Mouse (Mus musculus) hindbrain, embryonic 14.5 days (tissue): Measurements from ENCODE around the gene Vps52. TPM values are rescaled to one million over a fixed set of nuclear protein-coding genes. Genes with fewer than 3 reads are reported as not detected.
"Not testable (repeated sequence)": the region's sequence is repeated elsewhere in the genome, so short reads cannot be mapped to it uniquely, and the experiment has no call there.

Source experiments
- ATAC-seq: fragments of 200-750 bp; cut with Nextera tagmentation; 2 replicates; pipeline ENCODE4 v1.8.0; 2017; ENCODE audit warnings: moderate number of reproducible peaks, mild to moderate bottlenecking, moderate TSS enrichment, moderate library complexity; ENCODE audit not compliant: low FRiP score
- DNase-seq: peaks from one replicate; pipeline ENCODE4 v3.0.0-alpha.2; 2015; ENCODE audit warnings: low spot score
- H3K27ac ChIP-seq: fragments of 300-500 bp; sonication (generic); 2 replicates; pipeline ENCODE4 v1.5.1; 2014; ENCODE audit warnings: mild to moderate bottlenecking, moderate library complexity
- H3K27me3 ChIP-seq: fragments of 300-500 bp; sonication (generic); 2 replicates; pipeline ENCODE4 v1.6.1; 2014; ENCODE audit warnings: mild to moderate bottlenecking, low read length, mixed read lengths; ENCODE audit not compliant: control insufficient read depth, insufficient read depth
- H3K36me3 ChIP-seq: fragments of 300-500 bp; sonication (generic); replicated peaks from 2 replicates; pipeline ENCODE4 v1.6.1; 2014; ENCODE audit not compliant: control insufficient read depth, insufficient read depth
- H3K4me1 ChIP-seq: fragments of 300-500 bp; sonication (generic); replicated peaks from 2 replicates; pipeline ENCODE4 v1.6.1; 2014; ENCODE audit warnings: antibody characterized with exemption, low read length, mixed read lengths; ENCODE audit not compliant: control insufficient read depth, insufficient read depth
- H3K4me2 ChIP-seq: fragments of 300-500 bp; sonication (generic); replicated peaks from 2 replicates; pipeline ENCODE4 v1.6.1; 2014; ENCODE audit warnings: mild to moderate bottlenecking, moderate library complexity
- H3K4me3 ChIP-seq: fragments of 300-500 bp; sonication (generic); replicated peaks from 2 replicates; pipeline ENCODE4 v1.5.1; 2014; ENCODE audit warnings: mild to moderate bottlenecking, low read length
- H3K9ac ChIP-seq: fragments of 300-500 bp; sonication (generic); 2 replicates; pipeline ENCODE4 v1.6.1; 2014
- H3K9me3 ChIP-seq: fragments of 300-500 bp; sonication (generic); 2 replicates; pipeline ENCODE4 v1.6.1; 2016; ENCODE audit warnings: low read length; ENCODE audit not compliant: control insufficient read depth
- WGBS: fragments of 180-500 bp; shearing (Covaris S2); extraction: QIAGEN DNeasy Blood & Tissue Kit; methylation state at CpG from one replicate; pipeline ENCODE4 v1.1.7; 2014; 5-methylcytosine and 5-hydroxymethylcytosine counted together
- polyA plus RNA-seq: library from polyadenylated mRNA; unstranded; fragments of >200 nt; fragmentation: Nextera tagmentation; extraction: Ambion mirVana; gene quantifications from 2 replicates; pipeline ENCODE4 v1.2.1, GENCODE M21; 2014

Vps52 gene
- polyA plus RNA-seq, 1 experiment from 2014 or later: 56.0 TPM

GRCm38 (mm10) chr17:33950131-33950625 is 5.4 kb upstream of the Vps52 start:
- no peaks in the 10 kb centered on the region for H3K9me3 ChIP-seq
- ATAC-seq (no peak), DNase-seq (no peak)
- peak overlapping the region; percentile 73 for H3K9ac ChIP-seq
- H3K4me3 ChIP-seq: peak overlapping the region; percentile 46
- WGBS: 76% methylated on average over 10 of the region's 10 CpGs
- H3K4me2 ChIP-seq: peak overlapping the region; percentile 85
- H3K4me1 ChIP-seq: peaks cover 33% of the 10 kb centered on the region
- H3K27me3 ChIP-seq: no peaks in the 10 kb centered on the region
- peak overlapping the region; percentile 88; the same call in 1 of the 2 replicates for H3K27ac ChIP-seq
- H3K36me3 ChIP-seq: peaks cover 72% of the 10 kb centered on the region

DNA sequence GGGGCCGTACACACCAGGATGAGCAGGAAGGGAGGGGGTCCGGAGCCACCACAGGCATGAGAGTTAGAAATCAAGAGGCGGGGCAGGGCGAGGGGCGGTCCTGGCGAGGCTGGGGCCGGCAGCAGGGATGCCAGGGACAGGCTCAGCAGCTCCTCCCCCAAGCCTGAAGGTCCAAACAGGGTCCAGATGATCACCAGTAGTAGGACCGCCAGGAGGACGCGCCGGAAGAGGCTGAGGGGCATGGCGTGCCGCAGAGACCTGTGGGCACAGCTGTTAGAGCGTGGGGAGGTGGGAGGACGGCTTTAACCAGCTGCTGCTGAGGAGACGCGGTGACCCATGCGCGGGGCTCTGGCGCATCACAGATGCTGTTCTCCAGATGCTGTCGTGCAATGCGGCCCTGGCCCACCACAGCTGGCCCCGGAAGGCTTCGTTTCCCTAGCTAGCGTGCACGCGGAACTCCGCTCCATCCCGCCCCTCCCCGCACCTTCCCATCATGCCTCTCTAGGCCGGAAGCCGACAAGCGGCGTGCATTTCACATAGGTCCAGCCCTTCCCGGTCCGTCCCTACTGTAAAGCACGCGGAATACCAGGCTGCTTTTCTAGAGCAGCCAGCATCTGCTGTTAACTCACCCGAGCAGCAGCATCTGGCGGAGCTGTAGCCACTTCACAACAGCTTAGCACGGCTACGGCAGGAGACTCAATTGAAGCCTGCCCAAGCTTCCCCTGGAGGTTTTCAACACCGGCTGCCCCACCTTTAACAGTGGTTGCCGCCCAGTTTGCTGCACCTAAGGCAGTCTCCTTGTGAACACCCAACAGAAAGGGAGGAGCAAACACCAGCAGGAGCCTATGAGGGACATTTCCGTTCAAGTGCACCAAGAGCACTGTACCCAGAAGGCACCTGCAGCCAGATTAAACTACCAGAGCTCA is 4.3 kb upstream of the Vps52 start, which contains the start of gene B3galt4:
TSS of gene B3galt4 (minus strand) at position 468 of the 926 bp plus-strand sequence.
- no peaks in the 10 kb centered on the region for H3K9me3 ChIP-seq
- peak; percentile 80 for ATAC-seq
- peaks cover 61% of the 10 kb centered on the region for H3K36me3 ChIP-seq
- H3K4me3 ChIP-seq: peak within 1 kb of the TSS; percentile 46
- H3K4me2 ChIP-seq: peak within 1 kb of the TSS; percentile 85
- H3K27me3 ChIP-seq: no peaks in the 10 kb centered on the region
- H3K4me1 ChIP-seq: peaks cover 34% of the 10 kb centered on the region
- peak; percentile 84 for DNase-seq
- peak within 1 kb of the TSS; percentile 88 for H3K27ac ChIP-seq
- WGBS: 2% methylated on average over 44 of the region's 45 CpGs
- H3K9ac ChIP-seq: peak within 1 kb of the TSS; percentile 73

DNA sequence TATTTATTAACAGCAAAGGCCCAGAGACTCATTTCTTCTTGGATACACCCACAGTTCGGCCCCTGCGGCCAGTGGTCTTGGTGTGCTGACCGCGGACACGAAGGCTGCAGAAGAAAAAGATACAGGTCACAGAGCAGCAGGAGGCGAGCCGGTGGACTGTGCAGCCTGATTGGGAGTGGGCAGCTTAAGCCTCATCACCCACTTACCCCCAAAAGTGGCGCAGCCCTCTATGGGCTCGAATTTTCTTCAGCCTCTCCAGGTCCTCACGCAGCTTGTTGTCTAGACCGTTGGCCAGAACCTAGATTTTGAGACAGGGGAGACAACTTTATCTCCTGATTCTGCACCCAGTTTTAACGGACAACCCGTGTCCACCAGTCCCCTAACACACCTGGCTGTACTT is 3.6 kb upstream of the Vps52 start:
- not testable (repeated sequence) for DNase-seq, H3K27me3 ChIP-seq, H3K27ac ChIP-seq, H3K9me3 ChIP-seq, ATAC-seq
- peak overlapping the region; percentile 46; the same call in 1 of the 2 replicates for H3K4me3 ChIP-seq
- WGBS: 73% methylated on average over 12 of the region's 13 CpGs
- peak overlapping the region; percentile 85 for H3K4me2 ChIP-seq
- H3K4me1 ChIP-seq: peaks cover 39% of the 10 kb centered on the region
- peaks cover 55% of the 10 kb centered on the region for H3K36me3 ChIP-seq
- peak overlapping the region; percentile 73; the same call in 1 of the 2 replicates for H3K9ac ChIP-seq

DNA sequence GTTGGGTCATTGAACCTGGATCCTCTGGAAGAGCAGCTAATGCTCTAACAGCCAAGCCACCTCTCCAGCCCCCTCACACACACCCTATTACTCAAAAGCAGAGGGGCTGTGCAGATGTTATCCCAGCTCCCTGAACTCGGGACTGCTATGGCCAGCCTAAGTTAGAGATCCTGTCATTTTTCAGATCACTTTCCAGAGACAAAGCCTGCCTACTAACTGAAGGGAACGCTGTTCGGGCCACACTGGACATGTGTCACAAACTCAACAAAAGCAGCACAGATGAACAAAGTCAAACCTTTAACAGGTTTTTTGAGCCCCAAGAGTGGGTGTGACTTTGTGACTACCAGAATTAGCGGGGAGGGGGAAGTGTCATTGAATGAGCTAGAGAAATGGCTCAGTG is 2.7 kb upstream of the Vps52 start:
- ATAC-seq: no peak
- H3K9ac ChIP-seq: 0 out of 2 replicates have a peak overlapping the region, but pooled peaks have one; percentile 2
- no peak overlapping the region for H3K27ac ChIP-seq
- no peak overlapping the region for H3K4me3 ChIP-seq
- H3K4me1 ChIP-seq: peaks cover 39% of the 10 kb centered on the region
- 0 out of 2 replicates have a peak overlapping the region, but pooled peaks have one; percentile 5 for H3K4me2 ChIP-seq
- no peak for DNase-seq
- WGBS: 78% methylated on average over 4 of the region's 4 CpGs
- no peaks in the 10 kb centered on the region for H3K27me3 ChIP-seq
- no peaks in the 10 kb centered on the region for H3K9me3 ChIP-seq
- peaks cover 50% of the 10 kb centered on the region for H3K36me3 ChIP-seq

GRCm38 (mm10) chr17:33953310-33953709 is 2.3 kb upstream of the Vps52 start:
- Histone ChIP-seq H3K4me2 (peak overlapping the region; percentile 5; the same call in 1 of the 2 replicates), H3K27ac (no peak overlapping the region), H3K4me1 (peaks cover 39% of the 10 kb centered on the region), H3K4me3 (no peak overlapping the region), H3K36me3 (peaks cover 46% of the 10 kb centered on the region), H3K27me3 (no peaks in the 10 kb centered on the region), H3K9me3 (no peaks in the 10 kb centered on the region), H3K9ac (0 out of 2 replicates have a peak overlapping the region, but pooled peaks have one; percentile 90)
- WGBS: 80% methylated on average over 3 of the region's 3 CpGs
- ATAC-seq (no peak), DNase-seq (no peak)

GRCm38 (mm10) chr17:33953961-33954565 is 1.5 kb upstream of the Vps52 start:
- Histone ChIP-seq H3K9ac (peak overlapping the region; percentile 90), H3K36me3 (peaks cover 47% of the 10 kb centered on the region), H3K9me3 (no peaks in the 10 kb centered on the region), H3K4me1 (peaks cover 39% of the 10 kb centered on the region), H3K4me3 (peak overlapping the region; percentile 83), H3K27ac (no peak overlapping the region), H3K27me3 (no peaks in the 10 kb centered on the region), H3K4me2 (peak overlapping the region; percentile 72)
- DNase-seq (no peak), ATAC-seq (no peak)
- 39% methylated on average over 5 of the region's 5 CpGs for WGBS

- ATAC-seq (no peak; the same call in 1 of the 2 replicates), DNase-seq (no peak)
- H3K4me2 ChIP-seq: peak overlapping the region; percentile 72
- H3K27ac ChIP-seq: peak overlapping the region; percentile 85
- peaks cover 34% of the 10 kb centered on the region for H3K4me1 ChIP-seq
- no peaks in the 10 kb centered on the region for H3K9me3 ChIP-seq
- H3K9ac ChIP-seq: peak overlapping the region; percentile 90
- under 1% methylated on average over 33 of the region's 33 CpGs for WGBS
- no peaks in the 10 kb centered on the region for H3K27me3 ChIP-seq
- H3K4me3 ChIP-seq: peak overlapping the region; percentile 83
- peaks cover 48% of the 10 kb centered on the region for H3K36me3 ChIP-seq
These were observed 712 bp upstream of the Vps52 start for GRCm38 (mm10) chr17:33954646-33955554.

DNA sequence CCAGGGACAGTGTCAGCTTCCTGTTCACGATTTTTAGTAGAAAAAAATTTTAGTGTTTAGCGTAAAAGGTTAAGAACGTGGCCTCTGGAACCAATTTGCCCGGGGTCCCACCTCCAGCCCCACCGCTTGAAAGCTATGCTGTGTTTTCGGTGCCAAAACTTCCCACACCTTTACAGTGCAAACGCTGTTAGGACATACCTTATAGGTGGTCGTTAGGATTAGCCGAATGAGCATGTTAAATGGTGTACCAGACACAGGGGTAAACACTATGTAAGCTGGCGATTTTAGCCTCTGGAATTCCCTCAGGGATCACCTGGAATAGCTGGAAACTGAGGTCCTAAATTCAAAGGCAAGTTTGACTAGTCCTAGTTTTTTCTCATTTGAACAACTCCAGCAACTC is 724 bp downstream of the Vps52 start:
- no peaks in the 10 kb centered on the region for H3K27me3 ChIP-seq
- WGBS: 9% methylated on average over 10 of the region's 10 CpGs
- no peak for DNase-seq
- peak overlapping the region; percentile 86 for H3K9ac ChIP-seq
- H3K36me3 ChIP-seq: peaks cover 59% of the 10 kb centered on the region
- no peaks in the 10 kb centered on the region for H3K9me3 ChIP-seq
- peak overlapping the region; percentile 83 for H3K4me3 ChIP-seq
- peak overlapping the region; percentile 75 for H3K4me2 ChIP-seq
- peaks cover 25% of the 10 kb centered on the region for H3K4me1 ChIP-seq
- ATAC-seq: no peak
- H3K27ac ChIP-seq: peak overlapping the region; percentile 90
